Mouse (Mus musculus) layer of hippocampus, adult 2 months (tissue): Measurements from ENCODE around the gene B4galt2. TPM values are rescaled to one million over a fixed set of nuclear protein-coding genes. Genes with fewer than 3 reads are reported as not detected.

Experiments
- DNase-seq, 2 experiments: peaks; one replicate each; pipeline ENCODE4 v3.0.0; 2022; ENCODE audit warnings: low spot score in 2 of 2
- H3K27ac ChIP-seq: fragments of 200-600 bp; 2 replicates; pipeline ENCODE4 v1.8.1; 2022
- H3K4me3 ChIP-seq: fragments of 200-600 bp; 2 replicates; pipeline ENCODE4 v1.8.1; 2022; ENCODE audit warnings: mild to moderate bottlenecking
- CTCF ChIP-seq: fragments of 200-600 bp; conservative IDR thresholded peaks from 2 replicates; pipeline ENCODE4 v1.8.1; 2022; ENCODE audit warnings: antibody characterized with exemption, mild to moderate bottlenecking, moderate library complexity
- total RNA-seq, 2 experiments: library from RNA; stranded (reverse); gene quantifications; 2 replicates each; pipeline ENCODE4 v1.2.3; 2021

The B4galt2 gene
- total RNA-seq, 2 experiments from 2014 or later: 58.6 to 61.3 TPM

DNA sequence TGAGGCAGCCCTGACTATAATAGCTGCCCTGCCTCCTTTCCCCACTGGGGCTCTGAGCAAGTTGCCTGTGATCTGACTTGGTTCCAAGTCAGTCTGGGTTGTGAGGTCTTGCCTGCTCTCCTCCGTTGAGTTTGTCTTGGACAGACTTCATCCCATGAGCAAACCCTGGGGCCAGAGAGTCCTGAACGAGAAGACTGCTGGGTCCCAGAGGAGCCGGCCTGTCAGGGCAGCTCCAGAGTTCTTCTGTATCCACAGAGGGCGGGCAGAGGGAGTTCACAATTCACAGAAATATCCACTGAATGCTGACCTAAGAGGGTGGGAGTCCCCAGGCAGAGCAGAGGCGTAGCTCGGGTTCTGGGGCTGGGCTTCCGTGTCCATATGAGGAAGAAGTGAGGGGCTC, 32.4 kb downstream of the B4galt2 start:
- TF ChIP-seq CTCF: peak; percentile 28
- Histone ChIP-seq H3K4me3 (no peak overlapping the region; the same call in 1 of the 2 replicates), H3K27ac (peak overlapping the region; percentile 71)
- no peak for DNase-seq

DNA sequence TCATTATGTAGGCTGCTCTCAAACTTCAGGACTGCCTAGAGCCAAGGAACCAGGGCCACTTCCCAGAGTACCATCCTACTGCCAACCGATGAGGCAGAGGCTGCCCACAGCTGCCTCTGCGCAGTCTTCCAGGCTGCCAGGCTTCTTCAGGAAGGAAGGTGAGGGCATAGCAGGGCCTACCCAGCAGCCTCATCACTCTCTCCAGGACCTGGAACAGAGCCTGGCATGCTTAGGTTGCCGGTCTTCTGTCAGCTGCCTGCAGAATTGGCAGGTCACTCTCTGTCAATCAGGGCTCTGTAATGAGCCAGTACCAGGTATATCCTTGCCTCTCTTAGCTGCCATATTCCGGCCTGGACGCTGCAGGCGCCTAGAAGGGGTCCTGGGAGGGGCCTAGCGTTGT, 33.1 kb downstream of the B4galt2 start:
- Histone ChIP-seq H3K4me3 (peak overlapping the region; percentile 11; the same call in 1 of the 2 replicates), H3K27ac (peak overlapping the region; percentile 71)
- no peak for DNase-seq
- TF ChIP-seq CTCF: no peak

- peak overlapping the region; percentile 11; the same call in 1 of the 2 replicates for H3K4me3 ChIP-seq
- DNase-seq: no peak
- peak overlapping the region; percentile 71; the same call in 1 of the 2 replicates for H3K27ac ChIP-seq
- no peak for TF ChIP-seq CTCF
These were observed 33.8 kb downstream of the B4galt2 start for GRCm38 (mm10) chr4:117849506-117849905.

- Histone ChIP-seq H3K4me3 (peak overlapping the region; percentile 11; the same call in 1 of the 2 replicates), H3K27ac (peak overlapping the region; percentile 71; the same call in 1 of the 2 replicates)
- TF ChIP-seq CTCF: no peak
- DNase-seq: no peak
These were observed 34.2 kb downstream of the B4galt2 start for GRCm38 (mm10) chr4:117849063-117849462.

- H3K4me3 ChIP-seq: no peak overlapping the region
- 0 out of 2 replicates have a peak overlapping the region, but pooled peaks have one; percentile 39 for H3K27ac ChIP-seq
- no peak for TF ChIP-seq CTCF
- peak; percentile 59 to 62 for DNase-seq
These were observed 36.3 kb downstream of the B4galt2 start for GRCm38 (mm10) chr4:117847011-117847410.

DNA sequence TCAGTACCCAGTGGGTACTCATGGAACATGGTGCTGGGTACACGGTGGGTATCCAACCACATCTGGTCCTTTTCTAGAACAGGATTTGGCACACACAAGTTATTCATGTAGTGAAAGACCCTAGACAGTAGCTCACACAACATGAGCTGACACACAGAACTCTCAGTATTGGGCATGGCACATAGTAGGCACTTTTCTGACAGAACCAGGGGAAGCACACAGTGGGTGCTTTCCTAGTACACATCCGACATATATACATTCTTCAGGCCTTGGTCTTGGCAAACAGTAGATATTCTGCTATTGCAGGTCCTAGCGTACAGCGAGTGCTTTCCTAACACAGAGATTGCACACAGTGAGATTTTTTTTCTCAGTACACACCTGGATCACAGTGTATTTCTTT, 37.0 kb downstream of the B4galt2 start:
- no peak for DNase-seq
- Histone ChIP-seq H3K4me3 (no peak overlapping the region), H3K27ac (no peak overlapping the region)
- no peak for TF ChIP-seq CTCF

GRCm38 (mm10) chr4:117845316-117845715, 38.0 kb downstream of the B4galt2 start:
- no peak for DNase-seq
- H3K4me3 ChIP-seq: no peak overlapping the region
- H3K27ac ChIP-seq: no peak overlapping the region
- TF ChIP-seq CTCF: no peak

- Histone ChIP-seq H3K4me3 (no peak overlapping the region), H3K27ac (no peak overlapping the region)
- DNase-seq: no peak
- no peak for TF ChIP-seq CTCF
These were observed 38.8 kb downstream of the B4galt2 start for GRCm38 (mm10) chr4:117844467-117844866.

- TF ChIP-seq CTCF: no peak
- Histone ChIP-seq H3K27ac (no peak overlapping the region), H3K4me3 (no peak overlapping the region)
- DNase-seq: no peak
These were observed 40.2 kb downstream of the B4galt2 start for GRCm38 (mm10) chr4:117843101-117843500.

- no peak overlapping the region for H3K27ac ChIP-seq
- no peak for DNase-seq
- TF ChIP-seq CTCF: no peak
- H3K4me3 ChIP-seq: no peak overlapping the region
These were observed 41.7 kb downstream of the B4galt2 start for GRCm38 (mm10) chr4:117841566-117841965.

DNA sequence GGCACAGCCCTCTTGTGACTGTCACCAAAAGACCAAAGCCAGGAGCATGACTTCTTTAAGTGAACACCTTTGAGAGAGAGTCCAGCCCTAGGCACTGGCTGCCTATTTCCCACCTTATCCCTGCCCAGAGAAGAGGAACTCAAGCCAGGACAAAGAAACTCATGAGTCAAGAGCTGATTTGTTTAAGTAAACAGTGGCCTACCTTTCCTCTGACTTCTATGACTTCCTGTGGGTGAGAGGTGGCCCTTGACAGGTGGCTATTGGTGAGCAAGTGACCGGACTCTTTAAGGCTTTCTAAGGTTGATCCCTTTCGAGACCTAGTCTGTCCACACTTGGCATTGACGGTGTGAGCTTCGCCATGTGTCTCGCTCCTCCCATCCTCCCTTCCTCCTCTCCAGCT, 42.5 kb downstream of the B4galt2 start:
- Histone ChIP-seq H3K4me3 (no peak overlapping the region), H3K27ac (no peak overlapping the region)
- no peak for TF ChIP-seq CTCF
- DNase-seq: no peak

DNA sequence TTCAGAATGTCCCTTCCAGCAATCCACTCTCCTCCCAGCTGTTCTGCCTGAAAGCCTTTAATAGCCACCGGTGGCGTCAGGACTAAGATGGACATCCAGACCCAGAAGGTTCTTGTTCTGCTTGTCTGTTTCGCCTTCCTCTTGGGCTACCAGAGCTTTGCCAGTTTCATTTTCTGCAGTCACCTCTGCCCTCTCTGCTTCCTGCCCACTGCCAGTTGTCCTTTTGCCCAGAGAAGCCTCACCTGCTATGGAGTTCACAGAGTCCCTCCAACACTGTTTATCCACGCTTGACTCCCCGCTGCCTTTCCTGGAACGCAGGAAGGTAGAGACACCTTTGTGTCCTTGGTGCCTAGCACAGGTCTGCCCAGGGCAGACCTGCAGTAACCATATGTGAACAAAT, 43.9 kb downstream of the B4galt2 start:
- no peak overlapping the region for H3K27ac ChIP-seq
- no peak for TF ChIP-seq CTCF
- DNase-seq: no peak
- no peak overlapping the region for H3K4me3 ChIP-seq

GRCm38 (mm10) chr4:117837271-117837670, 46.0 kb downstream of the B4galt2 start:
- DNase-seq: no peak
- Histone ChIP-seq H3K27ac (no peak overlapping the region), H3K4me3 (no peak overlapping the region)
- TF ChIP-seq CTCF: no peak

DNA sequence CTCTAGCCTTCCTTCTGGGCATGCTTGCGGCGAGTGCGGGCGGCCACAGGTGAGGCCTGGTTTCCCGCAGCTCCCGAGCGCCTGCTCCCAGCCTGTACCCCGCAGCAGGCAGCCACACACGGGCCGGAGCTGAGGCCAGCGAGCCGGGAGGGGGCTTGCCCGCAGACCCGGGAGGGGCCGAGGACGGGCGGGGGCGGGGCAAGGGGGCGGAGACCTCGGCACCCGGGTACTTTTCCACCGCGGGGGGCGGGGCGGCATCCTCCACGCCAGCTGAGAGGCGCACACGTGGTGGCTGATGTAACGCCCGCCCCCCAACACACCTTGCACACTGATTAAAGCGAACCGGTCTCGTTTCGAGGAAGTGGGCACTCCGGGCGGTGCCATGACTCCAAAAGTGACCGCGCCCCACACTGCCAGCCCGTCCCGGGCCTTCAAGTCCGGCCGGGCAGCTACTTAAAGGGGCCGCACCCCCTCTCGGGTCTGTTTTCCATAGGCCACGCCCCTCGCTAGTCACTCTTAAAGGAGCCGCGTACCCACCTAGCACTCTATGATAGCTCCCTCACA, 47.0 kb downstream of the B4galt2 start:
- Histone ChIP-seq H3K4me3 (peak overlapping the region; percentile 77), H3K27ac (peak overlapping the region; percentile 95)
- DNase-seq: peak; percentile 83 to 84
- TF ChIP-seq CTCF: no peak
